Mouse (Mus musculus): ENCODE measurements around the gene Rarb.

GRCm38 (mm10) chr14:16405187-16405586, 413.8 kb downstream of the Rarb start:
- TF ChIP-seq CTCF (IDR thresholded peaks at IDR 0.05; ENCODE audit: low read depth, low read length) (no peak), POLR2A (IDR thresholded peaks at IDR 0.05; ENCODE audit: insufficient read depth, low read length) (no peak)
